Mouse (Mus musculus) heart, postnatal 0 days (tissue): Measurements from ENCODE around the gene Tufm.

Source experiments
- CTCF ChIP-seq: IDR thresholded peaks from 2 replicates; pipeline ENCODE4 v1.5.1; 2016; ENCODE audit warnings: antibody characterized with exemption, control low read depth, low read depth
- EP300 ChIP-seq: IDR thresholded peaks from 2 replicates; pipeline ENCODE4 v1.6.1; 2016; ENCODE audit warnings: antibody characterized with exemption, low read depth

DNA sequence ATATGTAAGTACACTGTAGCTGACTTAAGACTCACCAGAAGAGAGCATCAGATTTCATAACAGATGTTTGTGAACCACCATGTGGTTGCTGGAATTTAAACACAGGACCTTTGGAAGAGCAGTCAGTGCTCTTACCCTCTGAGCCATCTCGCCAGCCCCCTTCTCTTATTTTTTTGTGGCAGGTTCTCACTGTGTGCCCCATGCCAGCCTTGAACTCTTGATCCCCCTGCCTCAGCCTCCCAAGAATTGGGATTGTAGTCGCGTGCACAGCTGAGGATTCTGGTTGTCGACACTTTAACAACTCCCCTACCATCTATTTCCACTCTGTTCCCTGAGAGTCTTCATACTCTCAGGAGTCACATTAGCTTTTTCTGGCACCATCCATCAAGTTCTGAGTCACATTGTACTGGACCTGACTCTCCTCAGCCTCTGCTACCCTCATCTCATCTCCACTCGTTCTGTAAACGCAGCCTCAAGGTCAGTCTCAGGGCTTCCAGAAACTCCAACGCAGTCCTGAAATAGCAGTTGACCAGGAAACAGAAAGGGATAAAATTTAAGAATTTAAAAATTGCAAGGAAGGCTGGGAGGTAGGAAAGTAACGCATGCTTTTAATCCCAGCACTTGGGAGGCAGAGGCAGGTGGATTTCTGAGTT, 20.1 kb downstream of the Tufm start:
- no peak for TF ChIP-seq CTCF
- TF ChIP-seq EP300: no peak
